Mouse (Mus musculus): ENCODE results near the gene Kcnj9. TPM values are rescaled to one million over a fixed set of nuclear protein-coding genes. Genes with fewer than 3 reads are reported as not detected.

Kcnj9 gene
- polyA plus RNA-seq, 1 experiment: 1.2 TPM

GRCm38 (mm10) chr1:172323298-172323697, 5.8 kb downstream of the Kcnj9 start:
- 76% methylated on average over 5 of the region's 5 CpGs for WGBS
- TF ChIP-seq POLR2A (IDR thresholded peaks at IDR 0.05; ENCODE audit: borderline replicate concordance, control insufficient read depth, low read depth, low read length): no peak
- TF ChIP-seq CTCF (IDR thresholded peaks at IDR 0.05; ENCODE audit: control insufficient read depth, insufficient read depth, low read length): no peak
- H3K4me1 ChIP-seq (ENCODE audit: control insufficient read depth, insufficient read depth, low read length): peaks cover 1% of the 10 kb centered on the region; the same call in 1 of the 2 replicates
- H3K4me3 ChIP-seq (replicated peaks; ENCODE audit: control insufficient read depth, low read depth, low read length): no peak overlapping the region
- no peak overlapping the region for H3K27ac ChIP-seq (ENCODE audit: control insufficient read depth, insufficient read depth, low read depth, low read length, poor library complexity)

GRCm38 (mm10) chr1:172322725-172323124, 6.4 kb downstream of the Kcnj9 start:
- no peak overlapping the region for H3K4me3 ChIP-seq (replicated peaks; ENCODE audit: control insufficient read depth, low read depth, low read length)
- TF ChIP-seq POLR2A (IDR thresholded peaks at IDR 0.05; ENCODE audit: borderline replicate concordance, control insufficient read depth, low read depth, low read length) (no peak), CTCF (IDR thresholded peaks at IDR 0.05; ENCODE audit: control insufficient read depth, insufficient read depth, low read length) (no peak)
- H3K4me1 ChIP-seq (ENCODE audit: control insufficient read depth, insufficient read depth, low read length): peaks cover 1% of the 10 kb centered on the region; the same call in 1 of the 2 replicates
- WGBS: 80% methylated on average over 13 of the region's 13 CpGs
- H3K27ac ChIP-seq (ENCODE audit: control insufficient read depth, insufficient read depth, low read depth, low read length, poor library complexity): no peak overlapping the region

GRCm38 (mm10) chr1:172319921-172320411, 9.2 kb downstream of the Kcnj9 start:
- H3K4me3 ChIP-seq (replicated peaks; ENCODE audit: control insufficient read depth, low read depth, low read length): no peak overlapping the region
- H3K4me1 ChIP-seq (ENCODE audit: control insufficient read depth, insufficient read depth, low read length): no peaks in the 10 kb centered on the region
- WGBS: 73% methylated on average over 5 of the region's 5 CpGs
- no peak overlapping the region for H3K27ac ChIP-seq (ENCODE audit: control insufficient read depth, insufficient read depth, low read depth, low read length, poor library complexity)
- TF ChIP-seq POLR2A (IDR thresholded peaks at IDR 0.05; ENCODE audit: borderline replicate concordance, control insufficient read depth, low read depth, low read length) (no peak), CTCF (IDR thresholded peaks at IDR 0.05; ENCODE audit: control insufficient read depth, insufficient read depth, low read length) (no peak)

- Histone ChIP-seq H3K27ac (ENCODE audit: control insufficient read depth, insufficient read depth, low read depth, low read length, poor library complexity) (no peak overlapping the region), H3K4me3 (replicated peaks; ENCODE audit: control insufficient read depth, low read depth, low read length) (no peak overlapping the region), H3K4me1 (ENCODE audit: control insufficient read depth, insufficient read depth, low read length) (no peaks in the 10 kb centered on the region)
- WGBS: 89% methylated on average over 7 of the region's 7 CpGs
- TF ChIP-seq CTCF (IDR thresholded peaks at IDR 0.05; ENCODE audit: control insufficient read depth, insufficient read depth, low read length) (no peak), POLR2A (IDR thresholded peaks at IDR 0.05; ENCODE audit: borderline replicate concordance, control insufficient read depth, low read depth, low read length) (no peak)
These were observed 9.8 kb downstream of the Kcnj9 start for GRCm38 (mm10) chr1:172319346-172319745.

- Histone ChIP-seq H3K4me1 (ENCODE audit: control insufficient read depth, insufficient read depth, low read length) (no peaks in the 10 kb centered on the region), H3K4me3 (replicated peaks; ENCODE audit: control insufficient read depth, low read depth, low read length) (no peak overlapping the region), H3K27ac (ENCODE audit: control insufficient read depth, insufficient read depth, low read depth, low read length, poor library complexity) (no peak overlapping the region)
- 93% methylated on average over 19 of the region's 19 CpGs for WGBS
- TF ChIP-seq POLR2A (IDR thresholded peaks at IDR 0.05; ENCODE audit: borderline replicate concordance, control insufficient read depth, low read depth, low read length) (no peak), CTCF (IDR thresholded peaks at IDR 0.05; ENCODE audit: control insufficient read depth, insufficient read depth, low read length) (no peak)
These were observed 10.6 kb downstream of the Kcnj9 start for GRCm38 (mm10) chr1:172318424-172319035.

GRCm38 (mm10) chr1:172317946-172318345, 11.2 kb downstream of the Kcnj9 start:
- no peak for TF ChIP-seq POLR2A (IDR thresholded peaks at IDR 0.05; ENCODE audit: borderline replicate concordance, control insufficient read depth, low read depth, low read length)
- TF ChIP-seq CTCF (IDR thresholded peaks at IDR 0.05; ENCODE audit: control insufficient read depth, insufficient read depth, low read length): no peak
- WGBS: 89% methylated on average over 15 of the region's 15 CpGs
- Histone ChIP-seq H3K4me3 (replicated peaks; ENCODE audit: control insufficient read depth, low read depth, low read length) (no peak overlapping the region), H3K27ac (ENCODE audit: control insufficient read depth, insufficient read depth, low read depth, low read length, poor library complexity) (no peak overlapping the region), H3K4me1 (ENCODE audit: control insufficient read depth, insufficient read depth, low read length) (peaks cover 3% of the 10 kb centered on the region; the same call in 1 of the 2 replicates)

- TF ChIP-seq CTCF (IDR thresholded peaks at IDR 0.05; ENCODE audit: control insufficient read depth, insufficient read depth, low read length): no peak
- no peak for TF ChIP-seq POLR2A (IDR thresholded peaks at IDR 0.05; ENCODE audit: borderline replicate concordance, control insufficient read depth, low read depth, low read length)
- Histone ChIP-seq H3K4me1 (ENCODE audit: control insufficient read depth, insufficient read depth, low read length) (peaks cover 3% of the 10 kb centered on the region; the same call in 1 of the 2 replicates), H3K27ac (ENCODE audit: control insufficient read depth, insufficient read depth, low read depth, low read length, poor library complexity) (no peak overlapping the region), H3K4me3 (replicated peaks; ENCODE audit: control insufficient read depth, low read depth, low read length) (no peak overlapping the region)
- 88% methylated on average over 18 of the region's 18 CpGs for WGBS
These were observed 11.7 kb downstream of the Kcnj9 start for GRCm38 (mm10) chr1:172317431-172317830.

- TF ChIP-seq CTCF (IDR thresholded peaks at IDR 0.05; ENCODE audit: control insufficient read depth, insufficient read depth, low read length): no peak
- TF ChIP-seq POLR2A (IDR thresholded peaks at IDR 0.05; ENCODE audit: borderline replicate concordance, control insufficient read depth, low read depth, low read length): no peak
- WGBS: 89% methylated on average over 3 of the region's 3 CpGs
- Histone ChIP-seq H3K4me1 (ENCODE audit: control insufficient read depth, insufficient read depth, low read length) (peaks cover 3% of the 10 kb centered on the region; the same call in 1 of the 2 replicates), H3K4me3 (replicated peaks; ENCODE audit: control insufficient read depth, low read depth, low read length) (no peak overlapping the region), H3K27ac (ENCODE audit: control insufficient read depth, insufficient read depth, low read depth, low read length, poor library complexity) (no peak overlapping the region)
These were observed 14.2 kb downstream of the Kcnj9 start for GRCm38 (mm10) chr1:172314911-172315310.

Measured in bone marrow, adult 2 months (tissue).